Mouse (Mus musculus) heart, postnatal 0 days (tissue): ENCODE results near the gene Tmem206. TPM values are rescaled to one million over a fixed set of nuclear protein-coding genes. Genes with fewer than 3 reads are reported as not detected.

Experiments
- ATAC-seq: fragments of 200-750 bp; cut with Nextera tagmentation; 2 replicates; pipeline ENCODE4 v1.8.0; 2017; ENCODE audit warnings: low read depth, moderate number of reproducible peaks, moderate library complexity; ENCODE audit not compliant: insufficient read depth
- DNase-seq: peaks from one replicate; pipeline ENCODE4 v3.0.0-alpha.2; 2016; ENCODE audit warnings: low spot score
- H3K27ac ChIP-seq: fragments of 300-500 bp; sonication (generic); 2 replicates; pipeline ENCODE4 v1.5.1; 2014; ENCODE audit warnings: low read depth, mild to moderate bottlenecking
- H3K27me3 ChIP-seq: fragments of 300-500 bp; sonication (generic); 2 replicates; pipeline ENCODE4 v1.6.1; 2014; ENCODE audit warnings: low read length, mixed read lengths; ENCODE audit not compliant: control insufficient read depth, insufficient read depth
- H3K36me3 ChIP-seq: fragments of 300-500 bp; sonication (generic); replicated peaks from 2 replicates; pipeline ENCODE4 v1.6.1; 2014; ENCODE audit warnings: low read length, mixed read lengths; ENCODE audit not compliant: control insufficient read depth, insufficient read depth
- H3K4me1 ChIP-seq: fragments of 300-500 bp; sonication (generic); 2 replicates; pipeline ENCODE4 v1.6.1; 2014; ENCODE audit warnings: antibody characterized with exemption; ENCODE audit not compliant: control insufficient read depth, insufficient read depth
- H3K4me2 ChIP-seq: fragments of 300-500 bp; sonication (generic); 2 replicates; pipeline ENCODE4 v1.6.1; 2014; ENCODE audit warnings: low read depth, mild to moderate bottlenecking, low read length, moderate library complexity
- H3K4me3 ChIP-seq: fragments of 300-500 bp; sonication (generic); 2 replicates; pipeline ENCODE4 v1.5.1; 2014; ENCODE audit warnings: low read depth, low read length
- H3K9ac ChIP-seq: fragments of 300-500 bp; sonication (generic); replicated peaks from 2 replicates; pipeline ENCODE4 v1.6.1; 2014; ENCODE audit warnings: low read depth, low read length, mixed read lengths
- H3K9me3 ChIP-seq: fragments of 300-500 bp; sonication (generic); replicated peaks from 2 replicates; pipeline ENCODE4 v1.6.1; 2016; ENCODE audit warnings: low read length; ENCODE audit not compliant: control insufficient read depth
- CTCF ChIP-seq: IDR thresholded peaks from 2 replicates; pipeline ENCODE4 v1.5.1; 2016; ENCODE audit warnings: antibody characterized with exemption, control low read depth, low read depth
- EP300 ChIP-seq: IDR thresholded peaks from 2 replicates; pipeline ENCODE4 v1.6.1; 2016; ENCODE audit warnings: antibody characterized with exemption, low read depth
- WGBS: fragments of 180-500 bp; shearing (Covaris S2); extraction: QIAGEN DNeasy Blood & Tissue Kit; methylation state at CpG from one replicate; pipeline ENCODE4 v1.1.7; 2014; 5-methylcytosine and 5-hydroxymethylcytosine counted together
- polyA plus RNA-seq: library from polyadenylated mRNA; unstranded; fragments of >200 nt; fragmentation: Nextera tagmentation; extraction: Ambion mirVana; gene quantifications from 2 replicates; pipeline ENCODE4 v1.2.1, GENCODE M21; 2015
- total RNA-seq: library from RNA; depleted of rRNA; stranded (reverse); fragments of >200 nt; gene quantifications from 2 replicates; pipeline ENCODE4 v1.2.3, GENCODE M21; 2014; ENCODE audit warnings: low replicate concordance; rRNA removed

The Tmem206 gene
- total and polyA plus RNA-seq, 2 experiments from 2014 or later, result 5.3 to 10.9 TPM

GRCm38 (mm10) chr1:191394126-191394525 is 68.4 kb downstream of the Tmem206 start:
- ATAC-seq (no peak), DNase-seq (peak; percentile 50)
- Histone ChIP-seq H3K9ac (peak overlapping the region; percentile 91), H3K4me1 (peaks cover 21% of the 10 kb centered on the region), H3K4me2 (peak overlapping the region; percentile 74), H3K9me3 (no peaks in the 10 kb centered on the region), H3K36me3 (no peaks in the 10 kb centered on the region), H3K27me3 (no peaks in the 10 kb centered on the region), H3K27ac (no peak overlapping the region), H3K4me3 (peak overlapping the region; percentile 88)
- 10% methylated on average over 2 of the region's 2 CpGs for WGBS
- TF ChIP-seq EP300 (no peak), CTCF (no peak)

- H3K27ac ChIP-seq, result no peak overlapping the region; the same call in 1 of the 2 replicates
- H3K9ac ChIP-seq, result peak overlapping the region; percentile 91
- ATAC-seq (no peak), DNase-seq (no peak)
- peaks cover 21% of the 10 kb centered on the region for H3K4me1 ChIP-seq
- no peak for TF ChIP-seq EP300
- TF ChIP-seq CTCF, result no peak
- H3K9me3 ChIP-seq, result no peaks in the 10 kb centered on the region
- 11% methylated on average over 1 of the region's 1 CpGs for WGBS
- peak overlapping the region; percentile 88 for H3K4me3 ChIP-seq
- peak overlapping the region; percentile 74 for H3K4me2 ChIP-seq
- no peaks in the 10 kb centered on the region for H3K27me3 ChIP-seq
- no peaks in the 10 kb centered on the region for H3K36me3 ChIP-seq
Observed at GRCm38 (mm10) chr1:191395200-191395599, 69.5 kb downstream of the Tmem206 start.

- H3K36me3 ChIP-seq, result no peaks in the 10 kb centered on the region
- peaks cover 21% of the 10 kb centered on the region for H3K4me1 ChIP-seq
- H3K4me3 ChIP-seq, result peak overlapping the region; percentile 88
- peak overlapping the region; percentile 74 for H3K4me2 ChIP-seq
- peak overlapping the region; percentile 99 for H3K27ac ChIP-seq
- DNase-seq (peak; percentile 29), ATAC-seq (no peak)
- no peaks in the 10 kb centered on the region for H3K27me3 ChIP-seq
- H3K9ac ChIP-seq, result peak overlapping the region; percentile 91
- H3K9me3 ChIP-seq, result no peaks in the 10 kb centered on the region
- no peak for TF ChIP-seq EP300
- no peak for TF ChIP-seq CTCF
- 0% methylated on average over 42 of the region's 43 CpGs for WGBS
Observed at GRCm38 (mm10) chr1:191395871-191396433, 70.2 kb downstream of the Tmem206 start.

GRCm38 (mm10) chr1:191396446-191396845 is 70.7 kb downstream of the Tmem206 start:
- TF ChIP-seq EP300 (no peak), CTCF (no peak)
- H3K36me3 ChIP-seq, result no peaks in the 10 kb centered on the region
- DNase-seq, result no peak
- H3K27ac ChIP-seq, result peak overlapping the region; percentile 99
- H3K4me1 ChIP-seq, result peaks cover 24% of the 10 kb centered on the region
- ATAC-seq, result peak; percentile 25
- peak overlapping the region; percentile 88 for H3K4me3 ChIP-seq
- 0% methylated on average over 18 of the region's 74 CpGs for WGBS
- H3K4me2 ChIP-seq, result peak overlapping the region; percentile 74
- no peaks in the 10 kb centered on the region for H3K9me3 ChIP-seq
- H3K9ac ChIP-seq, result peak overlapping the region; percentile 91
- no peaks in the 10 kb centered on the region for H3K27me3 ChIP-seq

GRCm38 (mm10) chr1:191396897-191397849 is 71.5 kb downstream of the Tmem206 start:
- no peaks in the 10 kb centered on the region for H3K36me3 ChIP-seq
- TF ChIP-seq EP300 (no peak), CTCF (no peak)
- H3K4me2 ChIP-seq, result peak overlapping the region; percentile 74
- H3K27ac ChIP-seq, result peak overlapping the region; percentile 99
- peak overlapping the region; percentile 91 for H3K9ac ChIP-seq
- DNase-seq (peak; percentile 99), ATAC-seq (peak; percentile 95)
- peak overlapping the region; percentile 88 for H3K4me3 ChIP-seq
- H3K9me3 ChIP-seq, result no peaks in the 10 kb centered on the region
- H3K27me3 ChIP-seq, result no peaks in the 10 kb centered on the region
- peaks cover 22% of the 10 kb centered on the region for H3K4me1 ChIP-seq
- under 1% methylated on average over 74 of the region's 82 CpGs for WGBS

Other genes starting within 250 kb of the Tmem206 start
- not detected in 2 replicates for gene Batf3, start 228.1 kb upstream of the Tmem206 start, total RNA-seq
- gene Batf3, start 228.1 kb upstream of the Tmem206 start, polyA plus RNA-seq, result 1.2 and 1.3 TPM in 2 replicates
- gene Fam71a, start 161.1 kb upstream of the Tmem206 start, total RNA-seq, result not detected in 2 replicates
- not detected in 2 replicates for gene Fam71a, start 161.1 kb upstream of the Tmem206 start, polyA plus RNA-seq
- gene Atf3, start 107.9 kb upstream of the Tmem206 start, total RNA-seq, result 44.1 and 54.0 TPM in 2 replicates
- gene Atf3, start 107.9 kb upstream of the Tmem206 start, polyA plus RNA-seq, result 5.5 and 13.9 TPM in 2 replicates
- 209 and 250 TPM in 2 replicates for gene Nenf, start 7.7 kb upstream of the Tmem206 start, total RNA-seq
- 166 and 171 TPM in 2 replicates for gene Nenf, start 7.7 kb upstream of the Tmem206 start, polyA plus RNA-seq
- gene Ppp2r5a, start 77.4 kb downstream of the Tmem206 start, total RNA-seq, result 109 and 125 TPM in 2 replicates
- 29.8 and 31.4 TPM in 2 replicates for gene Ppp2r5a, start 77.4 kb downstream of the Tmem206 start, polyA plus RNA-seq
- 4.1 and 7.6 TPM in 2 replicates for gene Dtl, start 249.6 kb downstream of the Tmem206 start, total RNA-seq
- 5.9 and 6.2 TPM in 2 replicates for gene Dtl, start 249.6 kb downstream of the Tmem206 start, polyA plus RNA-seq
- 33.2 and 33.8 TPM in 2 replicates for gene Ints7, start 249.7 kb downstream of the Tmem206 start, total RNA-seq
- 14.1 and 15.1 TPM in 2 replicates for gene Ints7, start 249.7 kb downstream of the Tmem206 start, polyA plus RNA-seq